Mouse (Mus musculus) MEL (cell line): ENCODE measurements around the gene Slc12a8. TPM values are rescaled to one million over a fixed set of nuclear protein-coding genes. Genes with fewer than 3 reads are reported as not detected.

Experiments
- DNase-seq: peaks from one replicate; pipeline ENCODE4 v3.0.0; 2011; ENCODE audit warnings: low read depth, low spot score
- H3K27ac ChIP-seq: 2 replicates; pipeline ENCODE4 v1.5.1; 2012; ENCODE audit warnings: low read depth, mild to moderate bottlenecking, control low read depth, low read length, moderate library complexity; ENCODE audit not compliant: control insufficient read depth
- H3K27me3 ChIP-seq, 2 experiments: fragments of 150-350 bp in 1 of 2; sonication (generic) in 1 of 2; 2 replicates each; pipeline ENCODE4 v1.6.1; 2012; ENCODE audit warnings: low read length in 2 of 2, mild to moderate bottlenecking in 2 of 2, improper control_type of control experiment in 1 of 2, moderate library complexity in 1 of 2; ENCODE audit not compliant: insufficient read depth in 2 of 2, control insufficient read depth in 1 of 2
- H3K36me3 ChIP-seq, 2 experiments: 2 replicates each; pipeline ENCODE4 v1.6.1; 2012 to 2014; ENCODE audit warnings: low read length in 2 of 2, improper control_type of control experiment in 1 of 2, inconsistent platforms in 1 of 2, mild to moderate bottlenecking in 1 of 2; ENCODE audit not compliant: insufficient read depth in 2 of 2, control insufficient read depth in 1 of 2
- H3K4me1 ChIP-seq, 2 experiments: fragments of 150-350 bp in 1 of 2; sonication (generic) in 1 of 2; 2 replicates each; pipeline ENCODE4 v1.6.1; 2012; ENCODE audit warnings: low read length in 2 of 2, improper control_type of control experiment in 1 of 2, mild to moderate bottlenecking in 1 of 2; ENCODE audit not compliant: insufficient read depth in 2 of 2, control insufficient read depth in 1 of 2
- H3K4me3 ChIP-seq, 2 experiments: fragments of 150-350 bp in 1 of 2; sonication (generic) in 1 of 2; 2 replicates each; pipeline ENCODE4 v1.5.1; 2012; ENCODE audit warnings: low read depth in 2 of 2, low read length in 2 of 2, mild to moderate bottlenecking in 2 of 2, moderate library complexity in 2 of 2, control low read depth in 1 of 2, improper control_type of control experiment in 1 of 2; ENCODE audit not compliant: control insufficient read depth in 1 of 2, insufficient read depth in 1 of 2
- H3K79me2 ChIP-seq: 2 replicates; pipeline ENCODE4 v1.6.1; 2012; ENCODE audit warnings: mild to moderate bottlenecking, low read length, moderate library complexity; ENCODE audit not compliant: control insufficient read depth, poor library complexity, insufficient read depth
- H3K9ac ChIP-seq: 2 replicates; pipeline ENCODE4 v1.6.1; 2012; ENCODE audit warnings: low read depth, mild to moderate bottlenecking, control low read depth, low read length, moderate library complexity; ENCODE audit not compliant: control insufficient read depth, poor library complexity, severe bottlenecking
- H3K9me3 ChIP-seq: fragments of 150-350 bp; sonication (generic); replicated peaks from 2 replicates; pipeline ENCODE4 v1.6.1; 2012; ENCODE audit warnings: mild to moderate bottlenecking, low read length, improper control_type of control experiment, moderate library complexity; ENCODE audit not compliant: insufficient read depth
- BHLHE40 ChIP-seq: IDR thresholded peaks from 2 replicates; pipeline ENCODE4 v1.6.1; 2012; ENCODE audit warnings: low read depth, mild to moderate bottlenecking, inconsistent platforms, low read length, improper control_type of control experiment, borderline replicate concordance
- CHD1 ChIP-seq: IDR thresholded peaks from 2 replicates; pipeline ENCODE4 v1.6.1; 2012; ENCODE audit warnings: low read depth, mild to moderate bottlenecking, inconsistent platforms, low read length, improper control_type of control experiment
- CHD2 ChIP-seq: IDR thresholded peaks from 2 replicates; pipeline ENCODE4 v1.6.1; 2011; ENCODE audit warnings: low read length, improper control_type of control experiment
- E2F4 ChIP-seq: IDR thresholded peaks from 2 replicates; pipeline ENCODE4 v1.6.1; 2011; ENCODE audit warnings: low read depth, low read length, improper control_type of control experiment, borderline replicate concordance
- ELF1 ChIP-seq: IDR thresholded peaks from 2 replicates; pipeline ENCODE4 v1.6.1; 2014; ENCODE audit warnings: low read depth, mild to moderate bottlenecking, inconsistent platforms, low read length, improper control_type of control experiment, moderate library complexity
- MAX ChIP-seq: IDR thresholded peaks from 2 replicates; pipeline ENCODE4 v1.6.1; 2011; ENCODE audit warnings: low read length, improper control_type of control experiment
- MAZ ChIP-seq: IDR thresholded peaks from 2 replicates; pipeline ENCODE4 v1.6.1; 2012; ENCODE audit warnings: low read depth, mild to moderate bottlenecking, inconsistent platforms, low read length, improper control_type of control experiment
- MXI1 ChIP-seq: IDR thresholded peaks from 2 replicates; pipeline ENCODE4 v1.6.1; 2011; ENCODE audit warnings: mild to moderate bottlenecking, low read depth, low read length, improper control_type of control experiment
- MYB ChIP-seq: IDR thresholded peaks from 2 replicates; pipeline ENCODE4 v1.6.1; 2011; ENCODE audit warnings: mild to moderate bottlenecking, low read depth, low read length, improper control_type of control experiment
- MYC ChIP-seq: IDR thresholded peaks from 2 replicates; pipeline ENCODE4 v1.6.1; 2011; ENCODE audit warnings: low read depth, mild to moderate bottlenecking, low read length, improper control_type of control experiment, moderate library complexity
- NELFE ChIP-seq: IDR thresholded peaks from 2 replicates; pipeline ENCODE4 v1.6.1; 2011; ENCODE audit warnings: low read depth, low read length, improper control_type of control experiment
- POLR2A ChIP-seq, 2 experiments: IDR thresholded peaks; 2 replicates each; pipeline ENCODE4 v1.6.1; 2011 to 2012; ENCODE audit warnings: low read length in 2 of 2, mild to moderate bottlenecking in 2 of 2, control low read depth in 1 of 2, improper control_type of control experiment in 1 of 2, low read depth in 1 of 2, moderate library complexity in 1 of 2; ENCODE audit not compliant: control insufficient read depth in 1 of 2, insufficient read depth in 1 of 2, poor library complexity in 1 of 2
- POLR2AphosphoS5 ChIP-seq: IDR thresholded peaks from 2 replicates; pipeline ENCODE4 v1.6.1; 2012; ENCODE audit warnings: low read depth, borderline replicate concordance, mild to moderate bottlenecking, inconsistent platforms, low read length, moderate library complexity, mixed read lengths
- SIN3A ChIP-seq: IDR thresholded peaks from 2 replicates; pipeline ENCODE4 v1.6.1; 2012; ENCODE audit warnings: low read length, improper control_type of control experiment, inconsistent platforms
- SMC3 ChIP-seq: IDR thresholded peaks from 2 replicates; pipeline ENCODE4 v1.6.1; 2011; ENCODE audit warnings: low read depth, low read length, improper control_type of control experiment
- TBP ChIP-seq: IDR thresholded peaks from 2 replicates; pipeline ENCODE4 v1.8.0; 2011; ENCODE audit warnings: low read depth, low read length, improper control_type of control experiment
- USF1 ChIP-seq: IDR thresholded peaks from 2 replicates; pipeline ENCODE4 v1.6.1; 2014; ENCODE audit warnings: low read depth, mild to moderate bottlenecking, inconsistent platforms, low read length, improper control_type of control experiment, moderate library complexity
- ZC3H11A ChIP-seq: IDR thresholded peaks from 2 replicates; pipeline ENCODE4 v1.6.1; 2012; ENCODE audit warnings: low read depth, mild to moderate bottlenecking, inconsistent platforms, low read length, improper control_type of control experiment
- ZNF384 ChIP-seq: IDR thresholded peaks from 2 replicates; pipeline ENCODE4 v1.6.1; 2012; ENCODE audit warnings: low read depth, mild to moderate bottlenecking, inconsistent platforms, low read length, improper control_type of control experiment
- polyA plus RNA-seq, 2 experiments: library from polyadenylated mRNA; stranded (reverse) in 1 of 2; unstranded in 1 of 2; fragments of >175 nt in 1 of 2; fragments of >200 nt in 1 of 2; gene quantifications; 2 replicates each; pipeline versions ENCODE4 v1.2.1 to v1.2.4; 2012; ENCODE audit warnings: low replicate concordance in 2 of 2, low read depth in 1 of 2; ENCODE audit not compliant: insufficient read length in 2 of 2, insufficient read depth in 1 of 2, missing spikeins in 1 of 2
- total RNA-seq: library from RNA; depleted of rRNA; stranded (reverse); fragments of 300-350 nt; gene quantifications from 2 replicates; pipeline ENCODE4 v1.2.3, GENCODE M21; 2012

Gene Slc12a8
- total and polyA plus RNA-seq, 3 experiments = 0.29 TPM; not detected in 2

GRCm38 (mm10) chr16:33512555-33512954 lies 4.6 kb upstream of the Slc12a8 start:
- Histone ChIP-seq H3K79me2 (no peaks in the 10 kb centered on the region), H3K27ac (no peak overlapping the region), H3K4me1 (no peaks in the 10 kb centered on the region), H3K9me3 (no peaks in the 10 kb centered on the region), H3K9ac (no peak overlapping the region), H3K36me3 (no peaks in the 10 kb centered on the region), H3K4me3 (no peak overlapping the region), H3K27me3 (no peaks in the 10 kb centered on the region; a peak in 1 of 4 replicates)
- DNase-seq = no peak
- TF ChIP-seq MAZ = no peak
- TF ChIP-seq ZC3H11A = no peak
- TF ChIP-seq TBP = no peak
- no peak for TF ChIP-seq USF1
- TF ChIP-seq MYB = no peak
- no peak for TF ChIP-seq MXI1
- no peak for TF ChIP-seq NELFE
- TF ChIP-seq POLR2A (IDR thresholded peaks at IDR 0.05; ENCODE audit: control insufficient read depth in 1 of 2, insufficient read depth in 1 of 2, low read depth in 1 of 2, low read length in 2 of 2, poor library complexity in 1 of 2) = no peak
- no peak for TF ChIP-seq CHD2

GRCm38 (mm10) chr16:33517627-33518026 lies 499 bp downstream of the Slc12a8 start:
- Histone ChIP-seq H3K27me3 (no peaks in the 10 kb centered on the region; a peak in 2 of 4 replicates), H3K36me3 (no peaks in the 10 kb centered on the region), H3K9me3 (no peaks in the 10 kb centered on the region), H3K4me3 (no peak overlapping the region), H3K79me2 (no peaks in the 10 kb centered on the region), H3K27ac (no peak overlapping the region), H3K9ac (no peak overlapping the region), H3K4me1 (no peaks in the 10 kb centered on the region)
- DNase-seq = no peak
- TF ChIP-seq CHD1 (no peak), USF1 (no peak), E2F4 (no peak), MYB (no peak), MAX (no peak), SIN3A (no peak), POLR2AphosphoS5 (no peak), MYC (no peak), SMC3 (no peak), CHD2 (no peak), POLR2A (IDR thresholded peaks at IDR 0.05; ENCODE audit: control insufficient read depth in 1 of 2, insufficient read depth in 1 of 2, low read depth in 1 of 2, low read length in 2 of 2, poor library complexity in 1 of 2) (no peak), ZNF384 (no peak), TBP (no peak), ELF1 (no peak), BHLHE40 (no peak)
